Mouse (Mus musculus) spleen, adult 2 months (tissue): ENCODE measurements around the gene Gm32742.

Source experiments
- CTCF ChIP-seq: fragments of 200-500 bp; IDR thresholded peaks from 2 replicates; pipeline ENCODE4 v1.5.1; 2011; ENCODE audit warnings: mild to moderate bottlenecking, inconsistent platforms; ENCODE audit not compliant: insufficient read depth, insufficient read length, insufficient replicate concordance; ENCODE audit errors: extremely low read depth
- POLR2A ChIP-seq: fragments of 200-500 bp; IDR thresholded peaks from 2 replicates; pipeline ENCODE4 v1.6.1; 2011; ENCODE audit warnings: low read depth, low read length, inconsistent platforms

DNA sequence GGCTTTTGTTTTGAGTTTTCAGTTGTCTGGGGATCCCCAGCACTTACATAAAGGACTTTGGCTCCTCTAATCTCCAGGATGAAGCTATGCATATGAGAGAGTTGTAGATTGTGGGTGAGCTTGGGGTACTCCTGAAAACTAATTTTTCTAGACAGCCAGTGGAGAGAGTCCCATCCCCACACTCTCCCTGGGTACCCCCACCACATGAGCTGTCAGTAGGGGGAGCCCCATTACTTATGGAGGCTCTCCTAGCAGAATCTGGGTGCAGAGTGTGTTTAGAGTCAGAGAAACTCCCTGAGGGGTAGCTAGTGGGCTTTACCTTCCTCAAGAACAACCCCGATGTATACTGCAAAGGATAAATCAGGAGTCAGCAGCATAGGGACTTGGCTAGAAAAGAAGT, 13.0 kb upstream of the Gm32742 start:
- TF ChIP-seq CTCF: peak; percentile 30; the same call in 1 of the 2 replicates
- no peak for TF ChIP-seq POLR2A
